Mouse (Mus musculus): Measurements from ENCODE around the gene Lrrc10b. TPM values are rescaled to one million over a fixed set of nuclear protein-coding genes. Genes with fewer than 3 reads are reported as not detected.

Gene Lrrc10b
- polyA plus RNA-seq (2015; fragmentation: Nextera tagmentation; extraction: Ambion mirVana), result 0.25 and 0.28 TPM in 2 replicates

GRCm38 (mm10) chr19:10456752-10457483, at the start of gene Lrrc10b:
TSS of gene Lrrc10b (minus strand) at chr19:10457473.
- no peaks in the 10 kb centered on the region for H3K9me3 ChIP-seq
- peaks cover 20% of the 10 kb centered on the region for H3K4me1 ChIP-seq
- H3K36me3 ChIP-seq, result no peaks in the 10 kb centered on the region
- H3K27ac ChIP-seq, result no peak within 1 kb of the TSS
- WGBS, result under 1% methylated on average over 94 of the region's 96 CpGs
- peaks cover 92% of the 10 kb centered on the region for H3K27me3 ChIP-seq
- peak; percentile 59 for ATAC-seq (ENCODE audit: insufficient number of reproducible peaks, insufficient read depth, low FRiP score, low TSS enrichment, low read depth)
- peak within 1 kb of the TSS; percentile 93 for H3K4me2 ChIP-seq
- peak within 1 kb of the TSS; percentile 52 for H3K4me3 ChIP-seq
- peak within 1 kb of the TSS; percentile 61 for H3K9ac ChIP-seq

GRCm38 (mm10) chr19:10502571-10502970, 45.3 kb upstream of the Lrrc10b start:
- no peak overlapping the region for H3K27ac ChIP-seq
- peaks cover 55% of the 10 kb centered on the region for H3K36me3 ChIP-seq
- no peaks in the 10 kb centered on the region for H3K27me3 ChIP-seq
- no peak overlapping the region for H3K4me2 ChIP-seq
- H3K4me3 ChIP-seq, result no peak overlapping the region
- ATAC-seq (ENCODE audit: insufficient number of reproducible peaks, insufficient read depth, low FRiP score, low TSS enrichment, low read depth), result no peak
- H3K9ac ChIP-seq, result no peak overlapping the region
- 15% methylated on average over 4 of the region's 4 CpGs for WGBS
- H3K4me1 ChIP-seq, result peaks cover 3% of the 10 kb centered on the region; the same call in 1 of the 2 replicates
- no peaks in the 10 kb centered on the region for H3K9me3 ChIP-seq

GRCm38 (mm10) chr19:10500581-10500980, 43.3 kb upstream of the Lrrc10b start:
- WGBS, result 91% methylated on average over 8 of the region's 8 CpGs
- H3K4me3 ChIP-seq, result no peak overlapping the region
- no peaks in the 10 kb centered on the region for H3K9me3 ChIP-seq
- H3K36me3 ChIP-seq, result peaks cover 54% of the 10 kb centered on the region
- H3K27ac ChIP-seq, result no peak overlapping the region
- ATAC-seq (ENCODE audit: insufficient number of reproducible peaks, insufficient read depth, low FRiP score, low TSS enrichment, low read depth), result no peak
- H3K4me1 ChIP-seq, result peaks cover 3% of the 10 kb centered on the region; the same call in 1 of the 2 replicates
- H3K4me2 ChIP-seq, result no peak overlapping the region
- H3K27me3 ChIP-seq, result no peaks in the 10 kb centered on the region
- no peak overlapping the region for H3K9ac ChIP-seq

- no peak overlapping the region for H3K4me3 ChIP-seq
- no peak overlapping the region for H3K9ac ChIP-seq
- 45% methylated on average over 8 of the region's 8 CpGs for WGBS
- no peak overlapping the region for H3K27ac ChIP-seq
- ATAC-seq (ENCODE audit: insufficient number of reproducible peaks, insufficient read depth, low FRiP score, low TSS enrichment, low read depth), result no peak
- H3K4me1 ChIP-seq, result peaks cover 3% of the 10 kb centered on the region; the same call in 1 of the 2 replicates
- peaks cover 42% of the 10 kb centered on the region for H3K36me3 ChIP-seq
- no peak overlapping the region for H3K4me2 ChIP-seq
- H3K27me3 ChIP-seq, result no peaks in the 10 kb centered on the region
- no peaks in the 10 kb centered on the region for H3K9me3 ChIP-seq
These were observed 40.4 kb upstream of the Lrrc10b start for GRCm38 (mm10) chr19:10497512-10498160.

GRCm38 (mm10) chr19:10496976-10497375, 39.7 kb upstream of the Lrrc10b start:
- no peak overlapping the region for H3K27ac ChIP-seq
- H3K27me3 ChIP-seq, result no peaks in the 10 kb centered on the region
- no peak overlapping the region for H3K4me2 ChIP-seq
- 52% methylated on average over 2 of the region's 2 CpGs for WGBS
- no peak overlapping the region for H3K4me3 ChIP-seq
- H3K36me3 ChIP-seq, result peaks cover 36% of the 10 kb centered on the region
- no peaks in the 10 kb centered on the region for H3K9me3 ChIP-seq
- H3K4me1 ChIP-seq, result peaks cover 3% of the 10 kb centered on the region; the same call in 1 of the 2 replicates
- no peak overlapping the region for H3K9ac ChIP-seq
- ATAC-seq (ENCODE audit: insufficient number of reproducible peaks, insufficient read depth, low FRiP score, low TSS enrichment, low read depth), result no peak

GRCm38 (mm10) chr19:10495670-10496069, 38.4 kb upstream of the Lrrc10b start:
- Histone ChIP-seq H3K4me1 (peaks cover 3% of the 10 kb centered on the region; the same call in 1 of the 2 replicates), H3K9me3 (no peaks in the 10 kb centered on the region), H3K4me2 (no peak overlapping the region), H3K36me3 (peaks cover 23% of the 10 kb centered on the region), H3K9ac (no peak overlapping the region), H3K27ac (no peak overlapping the region), H3K27me3 (no peaks in the 10 kb centered on the region), H3K4me3 (no peak overlapping the region)
- ATAC-seq (ENCODE audit: insufficient number of reproducible peaks, insufficient read depth, low FRiP score, low TSS enrichment, low read depth), result no peak
- WGBS, result 89% methylated on average over 1 of the region's 1 CpGs

- Histone ChIP-seq H3K9me3 (no peaks in the 10 kb centered on the region), H3K9ac (0 out of 2 replicates have a peak overlapping the region, but pooled peaks have one; percentile 21), H3K4me3 (no peak overlapping the region), H3K4me1 (peaks cover 3% of the 10 kb centered on the region; the same call in 1 of the 2 replicates), H3K27me3 (0 out of 2 replicates have a peak, but pooled peaks cover 2% of the 10 kb centered on the region), H3K36me3 (no peaks in the 10 kb centered on the region), H3K4me2 (no peak overlapping the region), H3K27ac (no peak overlapping the region)
- 20% methylated on average over 9 of the region's 9 CpGs for WGBS
- ATAC-seq (ENCODE audit: insufficient number of reproducible peaks, insufficient read depth, low FRiP score, low TSS enrichment, low read depth), result peak; percentile 44
These were observed 29.0 kb upstream of the Lrrc10b start for GRCm38 (mm10) chr19:10486264-10486738.

- 0 out of 2 replicates have a peak, but pooled peaks cover 2% of the 10 kb centered on the region for H3K27me3 ChIP-seq
- 34% methylated on average over 6 of the region's 6 CpGs for WGBS
- H3K36me3 ChIP-seq, result no peaks in the 10 kb centered on the region
- no peak within 1 kb of the TSS for H3K4me2 ChIP-seq
- H3K9ac ChIP-seq, result no peak within 1 kb of the TSS
- no peak within 1 kb of the TSS for H3K27ac ChIP-seq
- H3K4me3 ChIP-seq, result no peak within 1 kb of the TSS
- ATAC-seq (ENCODE audit: insufficient number of reproducible peaks, insufficient read depth, low FRiP score, low TSS enrichment, low read depth), result no peak
- no peaks in the 10 kb centered on the region for H3K9me3 ChIP-seq
- H3K4me1 ChIP-seq, result peaks cover 3% of the 10 kb centered on the region; the same call in 1 of the 2 replicates
These were observed 25.4 kb upstream of the Lrrc10b start, which contains the start of gene Ppp1r32 for GRCm38 (mm10) chr19:10482703-10483102. TSS of gene Ppp1r32 (minus strand) at chr19:10482928.

GRCm38 (mm10) chr19:10479541-10479940, 22.3 kb upstream of the Lrrc10b start:
- no peak for ATAC-seq (ENCODE audit: insufficient number of reproducible peaks, insufficient read depth, low FRiP score, low TSS enrichment, low read depth)
- no peaks in the 10 kb centered on the region for H3K4me1 ChIP-seq
- 55% methylated on average over 4 of the region's 4 CpGs for WGBS

GRCm38 (mm10) chr19:10473779-10474178, 16.5 kb upstream of the Lrrc10b start:
- Histone ChIP-seq H3K27me3 (peaks cover 6% of the 10 kb centered on the region; the same call in 1 of the 2 replicates), H3K27ac (no peak overlapping the region), H3K4me3 (no peak overlapping the region), H3K9ac (no peak overlapping the region), H3K36me3 (no peaks in the 10 kb centered on the region), H3K4me2 (no peak overlapping the region), H3K9me3 (no peaks in the 10 kb centered on the region), H3K4me1 (no peaks in the 10 kb centered on the region)
- 21% methylated on average over 6 of the region's 6 CpGs for WGBS
- no peak for ATAC-seq (ENCODE audit: insufficient number of reproducible peaks, insufficient read depth, low FRiP score, low TSS enrichment, low read depth)

More at GRCm38 (mm10) chr19:10479541-10479940, 22.3 kb upstream of the Lrrc10b start:
- Histone ChIP-seq H3K36me3 (no peaks in the 10 kb centered on the region), H3K4me2 (no peak overlapping the region), H3K27ac (no peak overlapping the region), H3K9me3 (no peaks in the 10 kb centered on the region), H3K4me3 (no peak overlapping the region), H3K27me3 (no peaks in the 10 kb centered on the region), H3K9ac (no peak overlapping the region)

GRCm38 (mm10) chr19:10472958-10473357, 15.7 kb upstream of the Lrrc10b start:
- WGBS, result 78% methylated on average over 3 of the region's 3 CpGs
- H3K36me3 ChIP-seq, result no peaks in the 10 kb centered on the region
- ATAC-seq (ENCODE audit: insufficient number of reproducible peaks, insufficient read depth, low FRiP score, low TSS enrichment, low read depth), result no peak
- H3K27ac ChIP-seq, result no peak overlapping the region
- H3K9me3 ChIP-seq, result no peaks in the 10 kb centered on the region
- H3K4me1 ChIP-seq, result no peaks in the 10 kb centered on the region
- no peak overlapping the region for H3K9ac ChIP-seq
- H3K27me3 ChIP-seq, result peaks cover 6% of the 10 kb centered on the region; the same call in 1 of the 2 replicates
- H3K4me3 ChIP-seq, result no peak overlapping the region
- no peak overlapping the region for H3K4me2 ChIP-seq

Measured in embryonic facial prominence, embryonic 13.5 days (tissue).